Mouse (Mus musculus): ENCODE data around the gene Ccnl1. TPM values are rescaled to one million over a fixed set of nuclear protein-coding genes. Genes with fewer than 3 reads are reported as not detected.

Gene Ccnl1
- total and polyA plus RNA-seq, 3 experiments = 16.7 to 18.1 (median 17.8) TPM

- Histone ChIP-seq H3K27ac (no peak overlapping the region), H3K9ac (ENCODE audit: low read depth, low read length) (no peak overlapping the region), H3K36me3 (ENCODE audit: control insufficient read depth, insufficient read depth, low read length) (no peaks in the 10 kb centered on the region), H3K27me3 (ENCODE audit: control insufficient read depth, insufficient read depth, low read length) (no peaks in the 10 kb centered on the region), H3K79me2 (replicated peaks; ENCODE audit: control insufficient read depth, insufficient read depth, low read length) (no peaks in the 10 kb centered on the region), H3K4me3 (no peak overlapping the region), H3K4me1 (ENCODE audit: control insufficient read depth, insufficient read depth, low read length) (peaks cover 4% of the 10 kb centered on the region)
- no peak for TF ChIP-seq EP300 (IDR thresholded peaks at IDR 0.05; ENCODE audit: insufficient read depth, low read depth, low read length)
- TF ChIP-seq POLR2A (IDR thresholded peaks at IDR 0.05; ENCODE audit: insufficient read depth, low read depth, low read length) = no peak
- TF ChIP-seq CTCF (IDR thresholded peaks at IDR 0.05) = no peak
- WGBS = 63% methylated on average over 11 of the region's 11 CpGs
- intact Hi-C loops (cut with DNase I) = loop anchor here (5.0 kb wide), 1 partner anchor 130 kb away; no protein-coding TSS in a partner anchor
- DNase-seq = no peak
Measured at GRCm38 (mm10) chr3:65992395-65993340, 34.6 kb upstream of the Ccnl1 start.

GRCm38 (mm10) chr3:65990957-65991646 lies 33.1 kb upstream of the Ccnl1 start:
- Histone ChIP-seq H3K36me3 (ENCODE audit: control insufficient read depth, insufficient read depth, low read length) (no peaks in the 10 kb centered on the region), H3K27me3 (ENCODE audit: control insufficient read depth, insufficient read depth, low read length) (no peaks in the 10 kb centered on the region), H3K4me3 (no peak overlapping the region), H3K27ac (peak overlapping the region; percentile 36), H3K4me1 (ENCODE audit: control insufficient read depth, insufficient read depth, low read length) (peaks cover 4% of the 10 kb centered on the region), H3K79me2 (replicated peaks; ENCODE audit: control insufficient read depth, insufficient read depth, low read length) (no peaks in the 10 kb centered on the region), H3K9ac (ENCODE audit: low read depth, low read length) (no peak overlapping the region; the same call in 1 of the 2 replicates)
- DNase-seq = peak; percentile 11 to 45
- intact Hi-C loops (cut with DNase I) = loop anchor here (2.0 to 5.0 kb wide), 4 partner anchors 14 to 129 kb away; no protein-coding TSS in a partner anchor
- WGBS = 5% methylated on average over 3 of the region's 3 CpGs
- TF ChIP-seq EP300 (IDR thresholded peaks at IDR 0.05; ENCODE audit: insufficient read depth, low read depth, low read length) (no peak), POLR2A (IDR thresholded peaks at IDR 0.05; ENCODE audit: insufficient read depth, low read depth, low read length) (no peak), CTCF (IDR thresholded peaks at IDR 0.05) (peak; percentile 96)

GRCm38 (mm10) chr3:65990524-65990923 lies 32.5 kb upstream of the Ccnl1 start:
- intact Hi-C loops (cut with DNase I) = loop anchor here (2.0 to 5.0 kb wide), 4 partner anchors 14 to 128 kb away; no protein-coding TSS in a partner anchor
- Histone ChIP-seq H3K79me2 (replicated peaks; ENCODE audit: control insufficient read depth, insufficient read depth, low read length) (no peaks in the 10 kb centered on the region), H3K4me1 (ENCODE audit: control insufficient read depth, insufficient read depth, low read length) (peaks cover 4% of the 10 kb centered on the region), H3K4me3 (no peak overlapping the region), H3K27ac (no peak overlapping the region; the same call in none of the 2 replicates), H3K27me3 (ENCODE audit: control insufficient read depth, insufficient read depth, low read length) (no peaks in the 10 kb centered on the region), H3K9ac (ENCODE audit: low read depth, low read length) (no peak overlapping the region), H3K36me3 (ENCODE audit: control insufficient read depth, insufficient read depth, low read length) (no peaks in the 10 kb centered on the region)
- DNase-seq = no peak
- 64% methylated on average over 4 of the region's 4 CpGs for WGBS
- TF ChIP-seq EP300 (IDR thresholded peaks at IDR 0.05; ENCODE audit: insufficient read depth, low read depth, low read length) = no peak
- no peak for TF ChIP-seq CTCF (IDR thresholded peaks at IDR 0.05)
- no peak for TF ChIP-seq POLR2A (IDR thresholded peaks at IDR 0.05; ENCODE audit: insufficient read depth, low read depth, low read length)

- Histone ChIP-seq H3K27me3 (ENCODE audit: control insufficient read depth, insufficient read depth, low read length) (no peaks in the 10 kb centered on the region), H3K27ac (no peak overlapping the region), H3K4me1 (ENCODE audit: control insufficient read depth, insufficient read depth, low read length) (peaks cover 4% of the 10 kb centered on the region), H3K36me3 (ENCODE audit: control insufficient read depth, insufficient read depth, low read length) (no peaks in the 10 kb centered on the region), H3K79me2 (replicated peaks; ENCODE audit: control insufficient read depth, insufficient read depth, low read length) (no peaks in the 10 kb centered on the region), H3K4me3 (no peak overlapping the region), H3K9ac (ENCODE audit: low read depth, low read length) (no peak overlapping the region)
- no peak for TF ChIP-seq CTCF (IDR thresholded peaks at IDR 0.05)
- TF ChIP-seq EP300 (IDR thresholded peaks at IDR 0.05; ENCODE audit: insufficient read depth, low read depth, low read length) = no peak
- TF ChIP-seq POLR2A (IDR thresholded peaks at IDR 0.05; ENCODE audit: insufficient read depth, low read depth, low read length) = no peak
- intact Hi-C loops (cut with DNase I) = no loop called here
- DNase-seq = no peak
- WGBS = 47% methylated on average over 8 of the region's 8 CpGs
Measured at GRCm38 (mm10) chr3:65988711-65989495, 30.9 kb upstream of the Ccnl1 start.

- Histone ChIP-seq H3K4me3 (no peak overlapping the region), H3K79me2 (replicated peaks; ENCODE audit: control insufficient read depth, insufficient read depth, low read length) (no peaks in the 10 kb centered on the region), H3K36me3 (ENCODE audit: control insufficient read depth, insufficient read depth, low read length) (no peaks in the 10 kb centered on the region; the same call in 1 of the 2 replicates), H3K27ac (peak overlapping the region; percentile 96), H3K9ac (ENCODE audit: low read depth, low read length) (no peak overlapping the region), H3K4me1 (ENCODE audit: control insufficient read depth, insufficient read depth, low read length) (peaks cover 2% of the 10 kb centered on the region; the same call in 1 of the 2 replicates), H3K27me3 (ENCODE audit: control insufficient read depth, insufficient read depth, low read length) (no peaks in the 10 kb centered on the region)
- 74% methylated on average over 3 of the region's 3 CpGs for WGBS
- TF ChIP-seq EP300 (IDR thresholded peaks at IDR 0.05; ENCODE audit: insufficient read depth, low read depth, low read length) (no peak), POLR2A (IDR thresholded peaks at IDR 0.05; ENCODE audit: insufficient read depth, low read depth, low read length) (no peak), CTCF (IDR thresholded peaks at IDR 0.05) (no peak)
- DNase-seq = no peak
- intact Hi-C loops (cut with DNase I) = loop anchor here (2.0 kb wide), 1 partner anchor 15 kb away; no protein-coding TSS in a partner anchor
Measured at GRCm38 (mm10) chr3:65976296-65976695, 18.2 kb upstream of the Ccnl1 start.

Measured in heart, adult 2 months (tissue).